Mouse (Mus musculus) testis, adult 2 months (tissue): ENCODE results near the gene Icosl.

ENCODE experiments used
- CTCF ChIP-seq: fragments of 200-500 bp; IDR thresholded peaks from 2 replicates; pipeline ENCODE4 v1.5.1; 2012; ENCODE audit warnings: low read depth, mild to moderate bottlenecking, inconsistent platforms, low read length, moderate library complexity; ENCODE audit not compliant: control insufficient read depth, insufficient read depth, insufficient replicate concordance
- POLR2A ChIP-seq: fragments of 200-500 bp; IDR thresholded peaks from 2 replicates; pipeline ENCODE4 v1.6.1; 2012; ENCODE audit warnings: low read depth, mild to moderate bottlenecking, inconsistent platforms, low read length, moderate library complexity; ENCODE audit not compliant: control insufficient read depth

DNA sequence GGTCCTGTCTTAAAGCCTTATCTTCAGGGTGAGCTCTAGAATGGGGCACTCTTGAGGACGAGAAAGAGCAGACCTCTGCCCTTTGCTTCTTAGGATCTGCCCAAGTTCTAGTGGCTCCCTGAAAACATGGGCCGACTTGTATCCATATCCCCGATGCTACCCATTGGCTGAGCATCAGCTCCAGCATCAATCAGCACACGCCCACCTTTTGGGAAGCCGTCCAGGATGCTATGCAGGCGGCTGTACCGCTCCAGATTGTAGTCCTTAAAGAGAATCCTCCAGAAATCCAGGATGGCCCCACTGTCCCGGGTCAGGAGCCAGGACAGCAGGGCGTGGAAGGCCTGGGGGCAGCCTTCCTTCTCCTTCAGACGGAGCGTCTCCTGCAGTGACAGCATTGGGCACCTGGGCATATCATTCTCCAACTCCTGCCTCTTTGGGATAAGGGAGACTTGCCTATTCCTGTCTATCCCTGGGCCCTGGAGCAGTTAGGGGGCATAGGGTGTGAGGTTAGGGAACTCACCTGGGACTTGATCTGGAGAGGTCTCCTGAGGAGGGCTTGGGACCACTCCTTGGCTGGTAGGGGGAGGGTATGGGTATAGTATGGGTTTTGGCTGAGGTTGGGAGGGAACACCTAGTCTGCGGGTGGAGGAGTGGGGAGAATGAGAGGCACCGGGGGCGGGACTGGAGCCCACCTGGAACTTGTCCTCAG, 26.3 kb upstream of the Icosl start:
- TF ChIP-seq POLR2A, result no peak
- TF ChIP-seq CTCF, result no peak
